Mouse (Mus musculus) MEL (cell line): Measurements from ENCODE around the gene Trim46. TPM values are rescaled to one million over a fixed set of nuclear protein-coding genes. Genes with fewer than 3 reads are reported as not detected.

Experiments used
- DNase-seq: peaks from one replicate; pipeline ENCODE4 v3.0.0; 2011; ENCODE audit warnings: low read depth, low spot score
- H3K27ac ChIP-seq: 2 replicates; pipeline ENCODE4 v1.5.1; 2012; ENCODE audit warnings: low read depth, mild to moderate bottlenecking, control low read depth, low read length, moderate library complexity; ENCODE audit not compliant: control insufficient read depth
- H3K27me3 ChIP-seq, 2 experiments: fragments of 150-350 bp in 1 of 2; sonication (generic) in 1 of 2; 2 replicates each; pipeline ENCODE4 v1.6.1; 2012; ENCODE audit warnings: low read length in 2 of 2, mild to moderate bottlenecking in 2 of 2, improper control_type of control experiment in 1 of 2, moderate library complexity in 1 of 2; ENCODE audit not compliant: insufficient read depth in 2 of 2, control insufficient read depth in 1 of 2
- H3K36me3 ChIP-seq, 2 experiments: 2 replicates each; pipeline ENCODE4 v1.6.1; 2012 to 2014; ENCODE audit warnings: low read length in 2 of 2, improper control_type of control experiment in 1 of 2, inconsistent platforms in 1 of 2, mild to moderate bottlenecking in 1 of 2; ENCODE audit not compliant: insufficient read depth in 2 of 2, control insufficient read depth in 1 of 2
- H3K4me1 ChIP-seq, 2 experiments: fragments of 150-350 bp in 1 of 2; sonication (generic) in 1 of 2; 2 replicates each; pipeline ENCODE4 v1.6.1; 2012; ENCODE audit warnings: low read length in 2 of 2, improper control_type of control experiment in 1 of 2, mild to moderate bottlenecking in 1 of 2; ENCODE audit not compliant: insufficient read depth in 2 of 2, control insufficient read depth in 1 of 2
- H3K4me3 ChIP-seq, 2 experiments: fragments of 150-350 bp in 1 of 2; sonication (generic) in 1 of 2; 2 replicates each; pipeline ENCODE4 v1.5.1; 2012; ENCODE audit warnings: low read depth in 2 of 2, low read length in 2 of 2, mild to moderate bottlenecking in 2 of 2, moderate library complexity in 2 of 2, control low read depth in 1 of 2, improper control_type of control experiment in 1 of 2; ENCODE audit not compliant: control insufficient read depth in 1 of 2, insufficient read depth in 1 of 2
- H3K79me2 ChIP-seq: 2 replicates; pipeline ENCODE4 v1.6.1; 2012; ENCODE audit warnings: mild to moderate bottlenecking, low read length, moderate library complexity; ENCODE audit not compliant: control insufficient read depth, poor library complexity, insufficient read depth
- H3K9ac ChIP-seq: 2 replicates; pipeline ENCODE4 v1.6.1; 2012; ENCODE audit warnings: low read depth, mild to moderate bottlenecking, control low read depth, low read length, moderate library complexity; ENCODE audit not compliant: control insufficient read depth, poor library complexity, severe bottlenecking
- H3K9me3 ChIP-seq: fragments of 150-350 bp; sonication (generic); replicated peaks from 2 replicates; pipeline ENCODE4 v1.6.1; 2012; ENCODE audit warnings: mild to moderate bottlenecking, low read length, improper control_type of control experiment, moderate library complexity; ENCODE audit not compliant: insufficient read depth
- BHLHE40 ChIP-seq: IDR thresholded peaks from 2 replicates; pipeline ENCODE4 v1.6.1; 2012; ENCODE audit warnings: low read depth, mild to moderate bottlenecking, inconsistent platforms, low read length, improper control_type of control experiment, borderline replicate concordance
- CTCF ChIP-seq, 3 experiments: IDR thresholded peaks in 2 of 3; conservative IDR thresholded peaks in 1 of 3; 2 replicates each; pipeline ENCODE4 v1.5.1; 2011 to 2012; ENCODE audit warnings: low read length in 3 of 3, low read depth in 2 of 3, mild to moderate bottlenecking in 2 of 3, improper control_type of control experiment in 1 of 3, inconsistent platforms in 1 of 3, mixed read lengths in 1 of 3, moderate library complexity in 1 of 3; ENCODE audit not compliant: control insufficient read depth in 1 of 3, insufficient read depth in 1 of 3, poor library complexity in 1 of 3, severe bottlenecking in 1 of 3
- E2F4 ChIP-seq: IDR thresholded peaks from 2 replicates; pipeline ENCODE4 v1.6.1; 2011; ENCODE audit warnings: low read depth, low read length, improper control_type of control experiment, borderline replicate concordance
- ELF1 ChIP-seq: IDR thresholded peaks from 2 replicates; pipeline ENCODE4 v1.6.1; 2014; ENCODE audit warnings: low read depth, mild to moderate bottlenecking, inconsistent platforms, low read length, improper control_type of control experiment, moderate library complexity
- ETS1 ChIP-seq: IDR thresholded peaks from 2 replicates; pipeline ENCODE4 v1.6.1; 2012; ENCODE audit warnings: low read depth, mild to moderate bottlenecking, inconsistent platforms, low read length, improper control_type of control experiment, moderate library complexity
- GABPA ChIP-seq: IDR thresholded peaks from 2 replicates; pipeline ENCODE4 v1.6.1; 2012; ENCODE audit warnings: low read depth, mild to moderate bottlenecking, inconsistent platforms, low read length, improper control_type of control experiment, moderate library complexity
- GATA1 ChIP-seq: IDR thresholded peaks from 2 replicates; pipeline ENCODE4 v1.6.1; 2011; ENCODE audit warnings: low read depth, low read length, improper control_type of control experiment
- HCFC1 ChIP-seq: IDR thresholded peaks from 2 replicates; pipeline ENCODE4 v1.6.1; 2012; ENCODE audit warnings: low read depth, mild to moderate bottlenecking, inconsistent platforms, low read length, improper control_type of control experiment, moderate library complexity
- MAFK ChIP-seq: IDR thresholded peaks from 2 replicates; pipeline ENCODE4 v1.6.1; 2011; ENCODE audit warnings: low read depth, mild to moderate bottlenecking, low read length, improper control_type of control experiment, borderline replicate concordance
- MAX ChIP-seq: IDR thresholded peaks from 2 replicates; pipeline ENCODE4 v1.6.1; 2011; ENCODE audit warnings: low read length, improper control_type of control experiment
- MAZ ChIP-seq: IDR thresholded peaks from 2 replicates; pipeline ENCODE4 v1.6.1; 2012; ENCODE audit warnings: low read depth, mild to moderate bottlenecking, inconsistent platforms, low read length, improper control_type of control experiment
- MXI1 ChIP-seq: IDR thresholded peaks from 2 replicates; pipeline ENCODE4 v1.6.1; 2011; ENCODE audit warnings: mild to moderate bottlenecking, low read depth, low read length, improper control_type of control experiment
- MYB ChIP-seq: IDR thresholded peaks from 2 replicates; pipeline ENCODE4 v1.6.1; 2011; ENCODE audit warnings: mild to moderate bottlenecking, low read depth, low read length, improper control_type of control experiment
- MYC ChIP-seq: IDR thresholded peaks from 2 replicates; pipeline ENCODE4 v1.6.1; 2011; ENCODE audit warnings: low read depth, mild to moderate bottlenecking, low read length, improper control_type of control experiment, moderate library complexity
- NELFE ChIP-seq: IDR thresholded peaks from 2 replicates; pipeline ENCODE4 v1.6.1; 2011; ENCODE audit warnings: low read depth, low read length, improper control_type of control experiment
- POLR2AphosphoS2 ChIP-seq: IDR thresholded peaks from 2 replicates; pipeline ENCODE4 v1.6.1; 2011; ENCODE audit warnings: low read length, improper control_type of control experiment
- POLR2AphosphoS5 ChIP-seq: IDR thresholded peaks from 2 replicates; pipeline ENCODE4 v1.6.1; 2012; ENCODE audit warnings: low read depth, borderline replicate concordance, mild to moderate bottlenecking, inconsistent platforms, low read length, moderate library complexity, mixed read lengths
- RAD21 ChIP-seq: IDR thresholded peaks from 2 replicates; pipeline ENCODE4 v1.6.1; 2011; ENCODE audit warnings: mild to moderate bottlenecking, low read depth, low read length, improper control_type of control experiment
- RCOR1 ChIP-seq: IDR thresholded peaks from 2 replicates; pipeline ENCODE4 v1.6.1; 2012; ENCODE audit warnings: low read depth, mild to moderate bottlenecking, inconsistent platforms, low read length, improper control_type of control experiment
- SIN3A ChIP-seq: IDR thresholded peaks from 2 replicates; pipeline ENCODE4 v1.6.1; 2012; ENCODE audit warnings: low read length, improper control_type of control experiment, inconsistent platforms
- TAL1 ChIP-seq: IDR thresholded peaks from 2 replicates; pipeline ENCODE4 v1.6.1; 2012; ENCODE audit warnings: mild to moderate bottlenecking, inconsistent platforms, low read length, moderate library complexity, mixed read lengths
- TBP ChIP-seq: IDR thresholded peaks from 2 replicates; pipeline ENCODE4 v1.8.0; 2011; ENCODE audit warnings: low read depth, low read length, improper control_type of control experiment
- TCF12 ChIP-seq: IDR thresholded peaks from 2 replicates; pipeline ENCODE4 v1.6.1; 2014; ENCODE audit warnings: low read depth, mild to moderate bottlenecking, inconsistent platforms, low read length, improper control_type of control experiment, moderate library complexity
- UBTF ChIP-seq: IDR thresholded peaks from 2 replicates; pipeline ENCODE4 v1.6.1; 2012; ENCODE audit warnings: low read depth, mild to moderate bottlenecking, inconsistent platforms, low read length, improper control_type of control experiment, moderate library complexity, borderline replicate concordance; ENCODE audit not compliant: insufficient read depth
- USF1 ChIP-seq: IDR thresholded peaks from 2 replicates; pipeline ENCODE4 v1.6.1; 2014; ENCODE audit warnings: low read depth, mild to moderate bottlenecking, inconsistent platforms, low read length, improper control_type of control experiment, moderate library complexity
- USF2 ChIP-seq, 2 experiments: IDR thresholded peaks; 2 replicates each; pipeline ENCODE4 v1.6.1; 2011 to 2012; ENCODE audit warnings: improper control_type of control experiment in 2 of 2, low read length in 2 of 2, borderline replicate concordance in 1 of 2, inconsistent platforms in 1 of 2, low read depth in 1 of 2, mild to moderate bottlenecking in 1 of 2; ENCODE audit not compliant: insufficient read depth in 1 of 2
- ZKSCAN1 ChIP-seq: IDR thresholded peaks from 2 replicates; pipeline ENCODE4 v1.6.1; 2012; ENCODE audit warnings: low read depth, mild to moderate bottlenecking, inconsistent platforms, low read length, improper control_type of control experiment, moderate library complexity
- ZMIZ1 ChIP-seq: IDR thresholded peaks from 2 replicates; pipeline ENCODE4 v1.6.1; 2012; ENCODE audit warnings: low read depth, mild to moderate bottlenecking, inconsistent platforms, low read length, improper control_type of control experiment, moderate library complexity
- ZNF384 ChIP-seq: IDR thresholded peaks from 2 replicates; pipeline ENCODE4 v1.6.1; 2012; ENCODE audit warnings: low read depth, mild to moderate bottlenecking, inconsistent platforms, low read length, improper control_type of control experiment
- polyA plus RNA-seq, 2 experiments: library from polyadenylated mRNA; stranded (reverse) in 1 of 2; unstranded in 1 of 2; fragments of >175 nt in 1 of 2; fragments of >200 nt in 1 of 2; gene quantifications; 2 replicates each; pipeline versions ENCODE4 v1.2.1 to v1.2.4; 2012; ENCODE audit warnings: low replicate concordance in 2 of 2, low read depth in 1 of 2; ENCODE audit not compliant: insufficient read length in 2 of 2, insufficient read depth in 1 of 2, missing spikeins in 1 of 2
- total RNA-seq: library from RNA; depleted of rRNA; stranded (reverse); fragments of 300-350 nt; gene quantifications from 2 replicates; pipeline ENCODE4 v1.2.3, GENCODE M21; 2012

Gene Trim46
- total and polyA plus RNA-seq, 3 experiments: 3.3 to 7.7 TPM; not detected in 1

- TF ChIP-seq E2F4: no peak
- TF ChIP-seq USF1: no peak
- peak; percentile 94 for TF ChIP-seq ETS1
- TF ChIP-seq CTCF (IDR thresholded peaks at IDR 0.05 in 2 of 3, conservative IDR thresholded peaks at IDR 0.05 in 1 of 3; ENCODE audit: control insufficient read depth in 1 of 3, insufficient read depth in 1 of 3, low read depth in 2 of 3, low read length in 3 of 3, poor library complexity in 1 of 3, severe bottlenecking in 1 of 3): peak; percentile 45 to 63 (median 45); a peak in 5 of 6 replicates
- peak; percentile 63 for TF ChIP-seq TAL1
- no peak for TF ChIP-seq MYC
- TF ChIP-seq RAD21: no peak
- no peak for TF ChIP-seq MXI1
- TF ChIP-seq ZKSCAN1: no peak
- TF ChIP-seq GABPA: no peak
- TF ChIP-seq MYB: peak; percentile 58
- TF ChIP-seq RCOR1: peak; percentile 97
- peak; percentile 78 for TF ChIP-seq SIN3A
- no peak for TF ChIP-seq MAX
- TF ChIP-seq MAFK: peak; percentile 70; the same call in 1 of the 2 replicates
- no peak for TF ChIP-seq ZNF384
- TF ChIP-seq TBP: no peak
- TF ChIP-seq ZMIZ1: no peak
- TF ChIP-seq POLR2AphosphoS2: peak; percentile 74
- TF ChIP-seq, all 39 proteins: peak for 15
These were observed 12.5 kb downstream of the Trim46 start (continued) for GRCm38 (mm10) chr3:89233562-89234110.

- H3K79me2 ChIP-seq: no peaks in the 10 kb centered on the region
- TF ChIP-seq ZMIZ1: no peak
- no peaks in the 10 kb centered on the region for H3K27me3 ChIP-seq
- no peak overlapping the region for H3K9ac ChIP-seq
- no peaks in the 10 kb centered on the region for H3K9me3 ChIP-seq
- DNase-seq: no peak
- H3K4me3 ChIP-seq: no peak overlapping the region
- peaks cover 0 to 14% of the 10 kb centered on the region in 2 experiments; a peak in 2 of 4 replicates for H3K36me3 ChIP-seq
- peaks cover 7 to 20% of the 10 kb centered on the region in 2 experiments for H3K4me1 ChIP-seq
- H3K27ac ChIP-seq: no peak overlapping the region
These were observed 13.5 kb downstream of the Trim46 start for GRCm38 (mm10) chr3:89232614-89233013.

- Histone ChIP-seq H3K4me1 (peaks cover 7 to 26% of the 10 kb centered on the region in 2 experiments), H3K27me3 (no peaks in the 10 kb centered on the region)
- no peak for DNase-seq
- TF ChIP-seq GATA1 (no peak), BHLHE40 (no peak), ELF1 (no peak), E2F4 (no peak), RAD21 (no peak), MAZ (no peak), POLR2AphosphoS5 (no peak), UBTF (no peak), HCFC1 (no peak), NELFE (no peak), TAL1 (no peak), USF2 (IDR thresholded peaks at IDR 0.05; ENCODE audit: borderline replicate concordance in 1 of 2, insufficient read depth in 1 of 2, low read depth in 1 of 2, low read length in 2 of 2) (no peak), RCOR1 (no peak), TCF12 (no peak), MXI1 (no peak), ZKSCAN1 (no peak)
These were observed 14.3 kb downstream of the Trim46 start for GRCm38 (mm10) chr3:89231772-89232275.

More at GRCm38 (mm10) chr3:89231772-89232275, 14.3 kb downstream of the Trim46 start:
- Histone ChIP-seq H3K36me3 (peaks cover 0 to 14% of the 10 kb centered on the region in 2 experiments; a peak in 2 of 4 replicates), H3K9me3 (no peaks in the 10 kb centered on the region), H3K79me2 (no peaks in the 10 kb centered on the region), H3K9ac (no peak overlapping the region), H3K4me3 (no peak overlapping the region), H3K27ac (no peak overlapping the region)
